Mouse (Mus musculus): ENCODE measurements around the gene Wdfy4. TPM values are rescaled to one million over a fixed set of nuclear protein-coding genes. Genes with fewer than 3 reads are reported as not detected.

Gene Wdfy4
- polyA plus RNA-seq (2012; rRNA removed) = 2.3 and 2.7 TPM in 2 replicates

GRCm38 (mm10) chr14:33185068-33185800, at the start of gene Wdfy4:
Gene Wdfy4, minus strand, starts transcription at chr14:33185508.

GRCm38 (mm10) chr14:33213823-33214766, 28.8 kb upstream of the Wdfy4 start, which contains the start of gene Arhgap22:
Gene Arhgap22, plus strand, starts transcription at chr14:33214026.

DNA sequence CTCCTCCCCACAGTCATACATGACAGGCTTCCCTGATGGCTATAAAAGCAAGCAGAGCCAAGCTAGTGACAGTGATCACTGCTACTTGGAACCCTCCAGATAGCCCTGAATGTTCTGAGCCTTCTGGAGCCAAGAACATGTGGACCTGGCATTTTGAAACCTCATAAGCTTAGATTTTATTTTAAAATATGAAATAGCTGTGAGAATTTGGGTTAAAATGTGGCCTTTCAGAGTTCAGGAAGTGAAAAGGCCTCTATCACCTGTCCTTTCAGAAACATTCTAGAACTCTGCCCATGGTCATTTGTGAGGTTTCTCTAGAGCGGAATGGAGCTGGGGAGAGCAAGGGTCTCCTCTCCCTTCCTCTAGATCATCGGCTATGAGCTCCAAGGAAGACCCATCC, 194.2 kb downstream of the Wdfy4 start, which contains the start of gene Lrrc18:
Lrrc18 (plus strand) TSS at position 301 of the 400 bp plus-strand sequence.

Other genes with a start within 250 kb of the Wdfy4 start
- gene Lrrc18, start 194.1 kb downstream of the Wdfy4 start, polyA plus RNA-seq (2012; rRNA removed) = 0.02 and 0.09 TPM in 2 replicates
- gene Arhgap22, start 28.5 kb upstream of the Wdfy4 start, polyA plus RNA-seq (2012; rRNA removed) = 0.66 and 0.87 TPM in 2 replicates